Mouse (Mus musculus) midbrain, embryonic 14.5 days (tissue): ENCODE results near the gene Sh3pxd2a. TPM values are rescaled to one million over a fixed set of nuclear protein-coding genes. Genes with fewer than 3 reads are reported as not detected.

Experiments
- ATAC-seq: fragments of 200-750 bp; cut with Nextera tagmentation; 2 replicates; pipeline ENCODE4 v1.8.0; 2017; ENCODE audit warnings: moderate number of reproducible peaks, moderate library complexity; ENCODE audit not compliant: low FRiP score, low TSS enrichment
- DNase-seq: peaks from one replicate; pipeline ENCODE4 v3.0.0-alpha.2; 2015
- H3K27ac ChIP-seq: fragments of 300-500 bp; sonication (generic); replicated peaks from 2 replicates; pipeline ENCODE4 v1.5.1; 2014; ENCODE audit warnings: mild to moderate bottlenecking, low read depth, low read length, moderate library complexity
- H3K27me3 ChIP-seq: fragments of 300-500 bp; sonication (generic); 2 replicates; pipeline ENCODE4 v1.6.1; 2014; ENCODE audit warnings: low read length, control low read depth, mixed read lengths; ENCODE audit not compliant: control insufficient read depth, insufficient read depth
- H3K36me3 ChIP-seq: fragments of 300-500 bp; sonication (generic); 2 replicates; pipeline ENCODE4 v1.6.1; 2014; ENCODE audit warnings: low read length, control low read depth; ENCODE audit not compliant: control insufficient read depth, insufficient read depth
- H3K4me1 ChIP-seq: fragments of 300-500 bp; sonication (generic); 2 replicates; pipeline ENCODE4 v1.6.1; 2014; ENCODE audit warnings: mild to moderate bottlenecking, antibody characterized with exemption, low read length, control low read depth; ENCODE audit not compliant: control insufficient read depth, insufficient read depth
- H3K4me2 ChIP-seq: fragments of 300-500 bp; sonication (generic); 2 replicates; pipeline ENCODE4 v1.6.1; 2014; ENCODE audit warnings: mild to moderate bottlenecking, low read length, moderate library complexity
- H3K4me3 ChIP-seq: fragments of 300-500 bp; sonication (generic); replicated peaks from 2 replicates; pipeline ENCODE4 v1.5.1; 2014; ENCODE audit warnings: low read depth, low read length
- H3K9ac ChIP-seq: fragments of 300-500 bp; sonication (generic); replicated peaks from 2 replicates; pipeline ENCODE4 v1.6.1; 2014; ENCODE audit warnings: mild to moderate bottlenecking, low read length, moderate library complexity
- H3K9me3 ChIP-seq: fragments of 300-500 bp; sonication (generic); 2 replicates; pipeline ENCODE4 v1.6.1; 2016; ENCODE audit warnings: low read length, control low read depth, mixed read lengths; ENCODE audit not compliant: control insufficient read depth
- WGBS: fragments of 180-500 bp; shearing (Covaris S2); extraction: QIAGEN DNeasy Blood & Tissue Kit; methylation state at CpG from one replicate; pipeline ENCODE4 v1.1.7; 2014; 5-methylcytosine and 5-hydroxymethylcytosine counted together
- polyA plus RNA-seq: library from polyadenylated mRNA; unstranded; fragments of >200 nt; fragmentation: Nextera tagmentation; extraction: Ambion mirVana; gene quantifications from 2 replicates; pipeline ENCODE4 v1.2.1, GENCODE M21; 2014

Gene Sh3pxd2a
- polyA plus RNA-seq, 1 experiment from 2014 or later, result 2.4 TPM

GRCm38 (mm10) chr19:47406524-47406923, 57.7 kb downstream of the Sh3pxd2a start:
- H3K4me2 ChIP-seq, result no peak overlapping the region
- no peak for ATAC-seq
- H3K27me3 ChIP-seq, result no peaks in the 10 kb centered on the region
- no peaks in the 10 kb centered on the region for H3K36me3 ChIP-seq
- no peak overlapping the region for H3K4me3 ChIP-seq
- 81% methylated on average over 6 of the region's 6 CpGs for WGBS
- no peak for DNase-seq
- no peak overlapping the region for H3K27ac ChIP-seq
- no peaks in the 10 kb centered on the region for H3K9me3 ChIP-seq
- no peak overlapping the region for H3K9ac ChIP-seq
- H3K4me1 ChIP-seq, result 0 out of 2 replicates have a peak, but pooled peaks cover 8% of the 10 kb centered on the region

GRCm38 (mm10) chr19:47405548-47405947, 58.7 kb downstream of the Sh3pxd2a start:
- Histone ChIP-seq H3K9me3 (no peaks in the 10 kb centered on the region), H3K9ac (no peak overlapping the region), H3K27me3 (no peaks in the 10 kb centered on the region), H3K4me2 (no peak overlapping the region), H3K4me1 (0 out of 2 replicates have a peak, but pooled peaks cover 8% of the 10 kb centered on the region), H3K36me3 (no peaks in the 10 kb centered on the region), H3K4me3 (no peak overlapping the region), H3K27ac (no peak overlapping the region)
- ATAC-seq, result no peak
- DNase-seq, result no peak
- WGBS, result 89% methylated on average over 8 of the region's 8 CpGs

- ATAC-seq (no peak), DNase-seq (peak; percentile 22)
- H3K27me3 ChIP-seq, result no peaks in the 10 kb centered on the region
- H3K36me3 ChIP-seq, result no peaks in the 10 kb centered on the region
- no peaks in the 10 kb centered on the region for H3K9me3 ChIP-seq
- no peak overlapping the region for H3K9ac ChIP-seq
- no peak overlapping the region for H3K27ac ChIP-seq
- no peak overlapping the region for H3K4me3 ChIP-seq
- H3K4me1 ChIP-seq, result 0 out of 2 replicates have a peak, but pooled peaks cover 8% of the 10 kb centered on the region
- no peak overlapping the region for H3K4me2 ChIP-seq
- 39% methylated on average over 3 of the region's 3 CpGs for WGBS
Measured at GRCm38 (mm10) chr19:47403391-47404379, 60.5 kb downstream of the Sh3pxd2a start.

GRCm38 (mm10) chr19:47402976-47403375, 61.2 kb downstream of the Sh3pxd2a start:
- no peak overlapping the region for H3K27ac ChIP-seq
- H3K9ac ChIP-seq, result no peak overlapping the region
- WGBS, result 46% methylated on average over 6 of the region's 6 CpGs
- no peaks in the 10 kb centered on the region for H3K36me3 ChIP-seq
- 0 out of 2 replicates have a peak, but pooled peaks cover 8% of the 10 kb centered on the region for H3K4me1 ChIP-seq
- no peak for DNase-seq
- H3K9me3 ChIP-seq, result no peaks in the 10 kb centered on the region
- no peak for ATAC-seq
- H3K4me3 ChIP-seq, result no peak overlapping the region
- H3K27me3 ChIP-seq, result no peaks in the 10 kb centered on the region
- no peak overlapping the region for H3K4me2 ChIP-seq

GRCm38 (mm10) chr19:47402544-47402943, 61.7 kb downstream of the Sh3pxd2a start:
- H3K27me3 ChIP-seq, result no peaks in the 10 kb centered on the region
- H3K4me2 ChIP-seq, result no peak overlapping the region
- 89% methylated on average over 4 of the region's 4 CpGs for WGBS
- no peaks in the 10 kb centered on the region for H3K36me3 ChIP-seq
- no peak overlapping the region for H3K4me3 ChIP-seq
- 0 out of 2 replicates have a peak, but pooled peaks cover 8% of the 10 kb centered on the region for H3K4me1 ChIP-seq
- no peaks in the 10 kb centered on the region for H3K9me3 ChIP-seq
- H3K27ac ChIP-seq, result no peak overlapping the region
- no peak for DNase-seq
- ATAC-seq, result no peak
- H3K9ac ChIP-seq, result no peak overlapping the region

GRCm38 (mm10) chr19:47399709-47400108, 64.5 kb downstream of the Sh3pxd2a start:
- Histone ChIP-seq H3K27ac (no peak overlapping the region), H3K27me3 (no peaks in the 10 kb centered on the region), H3K9ac (no peak overlapping the region), H3K4me2 (no peak overlapping the region), H3K36me3 (no peaks in the 10 kb centered on the region), H3K4me1 (0 out of 2 replicates have a peak, but pooled peaks cover 8% of the 10 kb centered on the region), H3K4me3 (no peak overlapping the region), H3K9me3 (no peaks in the 10 kb centered on the region)
- DNase-seq (no peak), ATAC-seq (no peak)
- 86% methylated on average over 4 of the region's 4 CpGs for WGBS

- Histone ChIP-seq H3K36me3 (no peaks in the 10 kb centered on the region), H3K9me3 (no peaks in the 10 kb centered on the region), H3K4me1 (0 out of 2 replicates have a peak, but pooled peaks cover 6% of the 10 kb centered on the region), H3K27ac (no peak overlapping the region), H3K9ac (no peak overlapping the region), H3K4me3 (no peak overlapping the region), H3K27me3 (no peaks in the 10 kb centered on the region), H3K4me2 (no peak overlapping the region)
- DNase-seq (no peak), ATAC-seq (no peak)
- WGBS, result 97% methylated on average over 11 of the region's 11 CpGs
Measured at GRCm38 (mm10) chr19:47399029-47399428, 65.2 kb downstream of the Sh3pxd2a start.

GRCm38 (mm10) chr19:47397882-47398671, 66.1 kb downstream of the Sh3pxd2a start:
- Histone ChIP-seq H3K4me3 (no peak overlapping the region), H3K4me1 (no peaks in the 10 kb centered on the region), H3K9ac (0 out of 2 replicates have a peak overlapping the region, but pooled peaks have one; percentile 12), H3K9me3 (no peaks in the 10 kb centered on the region), H3K27me3 (no peaks in the 10 kb centered on the region), H3K4me2 (no peak overlapping the region), H3K27ac (no peak overlapping the region), H3K36me3 (no peaks in the 10 kb centered on the region)
- 62% methylated on average over 18 of the region's 18 CpGs for WGBS
- DNase-seq (no peak), ATAC-seq (no peak)
